Mouse (Mus musculus) ES-CJ7 (cell line): ENCODE results near the gene Arl5c.

Experiments used
- DNase-seq: peaks from one replicate; pipeline ENCODE4 v3.0.0; 2011; ENCODE audit warnings: low read depth, low spot score

Arl5c gene

GRCm38 (mm10) chr11:97995564-97996288 is at the start of gene Arl5c:
TSS of gene Arl5c (minus strand) at chr11:97996181.
- DNase-seq = peak; percentile 75

DNA sequence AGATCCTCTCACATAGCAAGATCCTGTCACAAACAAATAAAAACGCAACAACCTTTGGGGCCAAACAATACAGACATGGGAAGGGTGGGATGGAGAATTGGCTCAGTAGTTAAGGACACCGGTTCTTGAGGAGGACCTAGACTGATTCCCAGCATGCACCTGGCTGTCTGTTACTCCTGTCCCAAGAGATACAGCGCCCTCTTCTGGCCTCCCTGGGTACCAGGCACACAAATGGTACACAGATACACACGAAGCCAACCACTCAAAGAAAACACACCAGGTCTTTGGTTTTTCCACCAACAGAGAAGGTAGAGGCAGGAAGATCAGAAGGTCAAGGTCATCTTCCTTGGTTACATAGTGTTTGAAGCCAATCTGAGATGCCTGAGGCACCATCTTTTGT is 49.6 kb upstream of the Arl5c start:
- DNase-seq = peak; percentile 92

DNA sequence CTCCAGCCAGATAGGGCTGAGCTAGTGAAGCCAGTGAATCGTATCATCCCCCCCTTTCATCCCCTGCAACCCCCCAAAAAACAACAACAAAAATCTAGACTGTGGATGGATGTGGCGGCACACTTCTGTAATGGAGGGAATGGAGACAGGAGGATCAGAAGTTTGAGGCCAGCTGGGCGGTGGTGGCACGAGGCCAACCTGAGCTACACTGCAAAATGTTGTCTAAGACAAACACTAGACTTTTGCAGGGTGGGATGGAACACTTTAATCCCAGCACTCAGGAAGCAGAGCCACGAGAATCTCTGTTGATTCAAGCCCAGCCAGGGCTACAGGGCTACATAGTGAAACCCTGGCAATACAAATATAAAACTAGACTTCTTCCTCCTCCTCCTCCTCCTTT is 48.1 kb upstream of the Arl5c start:
- no peak for DNase-seq

GRCm38 (mm10) chr11:98042741-98043140 is 46.8 kb upstream of the Arl5c start:
- no peak for DNase-seq

DNA sequence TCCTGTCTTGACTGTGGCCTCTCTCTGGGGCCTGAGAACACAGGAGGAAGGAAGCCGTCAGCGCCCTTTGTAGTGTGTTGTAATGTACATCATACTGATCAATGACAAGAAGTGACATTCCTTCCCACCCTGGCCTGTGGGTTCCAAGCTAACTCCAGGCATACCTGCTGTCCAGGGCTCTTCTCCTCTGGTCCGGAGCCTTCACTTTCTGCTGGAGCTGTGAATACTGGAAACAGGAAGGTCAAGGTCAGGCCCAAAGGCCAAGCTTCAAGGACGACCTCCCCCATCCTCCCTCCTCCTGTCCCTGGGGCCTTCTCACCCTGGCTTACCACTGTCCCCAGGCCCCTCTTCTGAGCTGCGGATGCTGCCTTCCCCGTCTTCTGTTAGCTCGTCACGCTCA is 45.0 kb upstream of the Arl5c start:
- peak; percentile 56 for DNase-seq

- peak; percentile 74 for DNase-seq
These were observed 41.9 kb upstream of the Arl5c start for GRCm38 (mm10) chr11:98037871-98038270.

DNA sequence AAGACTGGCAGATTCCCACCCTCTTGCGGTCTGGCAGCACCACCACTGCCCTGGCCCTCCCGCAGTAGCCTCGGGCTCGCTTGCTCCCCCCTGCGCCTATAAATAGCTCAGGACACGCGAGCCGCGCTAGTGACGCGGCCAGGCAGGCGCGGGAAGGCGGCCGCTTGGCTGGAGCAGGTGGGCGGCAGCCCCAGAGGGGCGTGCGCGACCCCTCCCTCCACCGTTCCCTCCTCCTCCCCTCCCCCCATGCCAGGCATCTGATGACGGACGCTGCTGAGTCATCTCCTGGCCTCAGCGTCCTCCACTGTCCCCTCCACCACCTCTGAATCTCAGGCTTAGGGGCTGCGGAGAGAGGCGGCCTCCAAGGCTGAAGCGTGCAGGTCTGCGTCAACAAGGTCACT is 40.0 kb upstream of the Arl5c start:
- peak; percentile 49 for DNase-seq

DNA sequence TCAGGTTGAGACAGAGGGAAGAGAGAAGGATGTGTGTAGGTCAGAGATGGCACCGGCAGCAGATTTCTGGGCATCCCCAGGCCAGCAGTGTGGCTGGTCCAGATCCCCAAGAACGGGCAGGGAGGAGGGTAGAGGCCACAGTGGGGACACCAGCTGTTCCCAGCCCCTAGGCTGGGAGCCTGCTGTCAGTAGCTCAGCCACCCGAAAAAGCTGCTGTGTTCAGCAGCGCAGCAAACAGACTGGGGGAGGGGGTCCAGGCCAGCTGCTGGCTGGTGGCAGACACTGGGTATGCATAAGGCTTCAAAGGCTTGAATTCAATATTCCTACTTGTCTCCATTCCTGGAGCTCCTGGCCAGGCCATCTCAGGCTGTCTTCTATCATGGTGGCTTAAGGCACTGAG is 38.9 kb upstream of the Arl5c start:
- DNase-seq = no peak

GRCm38 (mm10) chr11:98034061-98034460 is 38.1 kb upstream of the Arl5c start:
- DNase-seq = no peak

DNA sequence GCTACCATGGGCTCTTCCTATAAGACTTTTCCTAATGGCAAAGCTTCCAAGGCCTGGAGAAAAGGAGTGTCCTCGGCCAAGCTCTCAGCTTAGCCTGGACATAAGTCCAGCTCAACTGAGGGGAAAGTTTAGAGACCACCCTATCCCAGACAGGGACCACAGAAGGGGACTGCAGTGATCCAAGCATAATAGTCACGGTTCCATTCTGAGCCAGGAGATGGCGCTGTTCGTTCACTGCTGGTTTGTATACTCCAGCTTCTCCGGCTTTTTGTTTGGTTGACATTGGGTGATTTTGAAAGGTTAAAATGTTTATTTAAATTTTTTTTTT is 35.4 kb upstream of the Arl5c start:
- DNase-seq = peak; percentile 83

DNA sequence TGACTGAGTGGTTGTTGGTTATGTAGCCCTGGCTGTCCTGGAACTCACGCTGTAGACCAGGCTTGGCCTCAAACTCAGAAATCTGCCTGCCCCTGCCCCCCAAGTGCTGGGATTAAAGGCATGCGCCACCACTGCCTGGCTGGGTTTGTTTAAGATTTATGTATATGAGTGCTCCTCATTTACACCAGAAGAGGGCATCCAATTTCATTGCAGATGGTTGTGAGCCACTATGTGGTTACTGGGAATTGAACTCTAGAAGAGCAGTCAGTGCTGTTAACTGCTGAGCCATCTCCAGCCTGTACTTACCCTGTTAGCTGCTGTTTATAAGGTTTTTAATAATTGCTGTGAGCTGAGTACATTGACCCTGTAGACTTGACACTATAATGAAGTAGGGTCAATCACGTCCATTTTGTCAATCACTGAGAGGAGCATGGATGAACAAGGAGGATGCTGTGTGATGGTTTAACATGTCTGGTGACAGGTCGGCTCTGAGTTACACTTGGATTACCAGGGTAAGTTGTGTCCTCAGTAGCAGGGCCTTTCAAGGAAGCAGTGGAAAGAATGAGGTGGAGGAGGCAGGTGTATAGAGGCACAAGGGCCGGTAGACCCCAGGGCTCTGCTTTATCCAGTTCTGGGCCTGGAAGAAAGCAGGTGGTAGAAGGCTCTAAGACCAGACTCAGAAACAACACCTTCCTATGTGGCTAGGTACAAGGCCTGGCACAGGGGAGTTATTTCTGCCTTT is 34.9 kb upstream of the Arl5c start:
- DNase-seq = peak; percentile 63

DNA sequence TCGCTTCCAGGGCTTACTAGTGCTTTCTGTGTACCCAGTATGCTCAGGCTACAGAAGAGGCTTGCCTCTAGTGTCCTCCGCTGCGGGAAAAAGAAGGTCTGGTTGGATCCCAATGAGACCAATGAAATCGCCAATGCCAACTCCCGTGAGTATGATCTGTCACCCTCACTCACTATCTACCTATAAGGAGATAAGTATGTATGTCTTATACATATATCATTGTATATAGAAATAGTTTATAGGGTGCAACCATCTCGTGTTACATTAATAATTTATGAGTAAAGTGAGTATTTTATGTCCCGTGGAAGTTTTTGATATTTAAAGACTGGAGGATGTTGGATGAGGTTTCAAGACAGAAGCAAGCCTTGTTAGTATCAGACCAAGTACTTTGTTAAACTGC is 31.8 kb upstream of the Arl5c start:
- DNase-seq = no peak

DNA sequence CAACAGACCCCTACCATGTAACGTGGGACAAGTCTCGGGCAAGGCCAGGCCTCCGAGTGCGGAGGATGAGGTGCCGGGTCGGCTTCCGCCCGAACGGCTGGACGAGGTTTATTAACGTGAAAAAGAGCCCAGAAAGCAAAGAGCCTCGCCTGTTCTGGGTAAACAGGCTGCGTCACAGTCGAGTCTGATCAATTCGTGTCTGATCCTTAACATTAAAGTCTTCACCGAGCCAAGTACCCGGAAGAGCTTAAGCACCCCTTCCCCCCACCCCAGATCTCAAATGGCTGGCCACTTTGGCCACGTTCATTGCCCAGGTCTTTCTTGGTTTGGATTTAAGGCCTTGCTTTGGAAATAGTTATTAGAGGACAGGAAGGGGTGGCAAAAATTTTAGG is 31.3 kb upstream of the Arl5c start:
- DNase-seq = no peak

DNA sequence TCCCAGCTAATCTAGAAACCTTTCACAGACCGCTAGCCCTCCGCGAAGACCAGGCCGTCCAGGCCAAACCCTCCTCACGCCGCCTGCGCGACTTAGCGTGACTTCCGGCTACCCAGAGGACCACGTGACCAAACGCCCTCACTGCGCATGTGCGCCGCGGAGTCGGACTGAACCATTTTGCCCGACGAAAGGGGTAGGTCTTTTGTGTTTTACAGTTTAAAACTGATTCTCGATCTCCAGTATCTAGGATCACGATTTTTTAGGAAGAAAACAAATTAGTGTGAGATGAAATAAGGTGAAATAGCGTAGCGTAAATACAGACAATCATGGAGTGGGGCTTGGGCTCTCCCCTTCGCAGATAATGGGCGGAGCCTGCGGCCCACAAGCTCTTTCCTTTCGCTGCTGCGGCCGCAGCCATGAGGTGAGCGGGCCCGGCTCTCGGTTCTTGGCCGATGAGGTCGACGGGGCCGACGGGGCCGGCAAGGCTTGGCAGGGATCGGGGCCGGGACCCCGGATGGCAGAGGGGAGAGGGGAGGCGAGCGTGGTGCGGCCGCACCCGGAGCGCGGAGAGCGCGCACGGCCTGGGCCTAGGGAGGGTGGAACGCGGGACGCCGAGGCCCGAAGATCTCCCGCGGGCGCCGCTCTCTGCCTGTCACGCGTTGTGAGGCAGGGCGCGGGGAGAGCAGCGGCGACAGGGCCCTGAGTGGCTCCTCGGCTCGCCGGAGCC is 30.8 kb upstream of the Arl5c start, which contains the start of gene Rpl19:
Gene Rpl19 (plus strand): TSS at position 141 of the 727 bp plus-strand sequence.
- peak; percentile 94 for DNase-seq

DNA sequence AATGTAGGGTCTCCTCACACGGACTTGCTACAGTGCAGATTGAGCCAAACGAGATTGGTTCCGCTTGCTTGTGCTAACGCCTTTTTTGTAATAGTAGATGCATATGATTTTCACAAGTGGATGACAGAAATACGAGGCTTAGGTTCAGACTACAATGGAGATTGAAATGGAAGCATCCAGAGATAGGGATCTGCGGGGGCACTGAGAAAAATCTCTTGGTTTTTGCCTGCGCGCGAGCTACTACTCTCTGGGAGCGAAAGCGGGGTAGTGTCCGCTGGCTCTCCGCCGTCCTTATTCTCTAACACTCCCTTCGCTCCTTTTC is 30.2 kb upstream of the Arl5c start:
- no peak for DNase-seq

DNA sequence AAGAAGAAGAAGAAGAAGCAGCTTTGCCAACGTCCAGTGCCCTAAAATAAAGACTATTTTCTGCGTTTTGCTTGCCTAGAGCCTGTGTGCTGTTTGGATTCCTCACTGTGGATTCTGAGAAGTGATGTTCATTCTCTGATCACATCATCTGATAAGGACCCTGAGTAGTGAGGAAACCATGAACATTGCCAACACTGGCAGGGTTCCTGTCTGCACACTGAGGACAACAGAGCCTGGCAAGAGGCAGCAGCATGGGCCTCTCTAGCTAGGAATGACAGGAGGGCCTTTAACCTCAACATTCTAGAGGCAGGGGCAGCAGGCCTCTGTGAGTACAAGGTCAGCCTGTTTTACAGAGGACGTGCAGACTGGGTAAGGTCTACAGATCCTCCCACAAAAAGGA is 28.5 kb upstream of the Arl5c start:
- DNase-seq = no peak

DNA sequence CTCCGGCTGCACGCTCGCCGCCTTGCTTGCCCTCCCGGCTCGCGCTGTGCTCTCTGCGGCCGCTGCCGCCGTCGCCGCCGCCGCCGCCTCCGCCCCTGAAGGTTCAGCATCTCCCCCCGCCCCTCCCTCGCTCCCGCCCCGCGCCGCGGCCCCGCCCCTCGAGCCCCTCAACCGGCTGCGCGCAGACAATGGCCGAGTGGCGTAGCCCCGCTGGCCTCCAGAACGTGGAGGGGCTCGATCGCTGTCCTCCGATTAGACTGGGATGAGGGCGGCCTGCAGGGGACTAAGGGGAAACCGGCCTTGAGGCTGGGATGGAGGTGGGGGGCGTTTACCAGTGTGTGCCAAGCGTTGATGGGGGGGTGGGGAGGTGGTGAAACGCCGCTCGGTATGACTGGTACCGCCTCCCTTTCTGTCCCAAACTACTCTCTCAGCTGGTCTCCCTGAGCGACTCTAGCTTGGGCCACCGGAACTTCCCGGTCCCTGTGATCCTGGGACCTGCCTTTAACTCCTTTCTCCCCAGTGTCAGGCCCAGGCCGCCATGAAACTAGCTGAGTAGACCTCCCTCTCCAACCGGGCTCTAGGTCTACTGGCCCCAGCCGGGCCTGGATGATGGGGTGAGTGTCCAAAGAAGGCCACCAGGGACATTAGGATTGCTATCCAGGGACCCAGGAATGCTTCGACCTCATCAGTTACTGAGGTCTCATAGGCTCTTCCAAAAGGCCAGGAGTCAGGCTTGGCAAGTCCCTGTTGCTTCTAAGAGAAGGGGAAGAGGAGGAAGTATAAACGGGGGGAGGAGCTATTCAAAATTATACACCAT is 26.8 kb upstream of the Arl5c start, which contains the start of gene Cacnb1:
Gene Cacnb1 (minus strand): TSS at position 480 of the 817 bp plus-strand sequence.
- DNase-seq = peak; percentile 50

- DNase-seq = no peak
These were observed 26.2 kb upstream of the Arl5c start for GRCm38 (mm10) chr11:98022253-98022554.

DNA sequence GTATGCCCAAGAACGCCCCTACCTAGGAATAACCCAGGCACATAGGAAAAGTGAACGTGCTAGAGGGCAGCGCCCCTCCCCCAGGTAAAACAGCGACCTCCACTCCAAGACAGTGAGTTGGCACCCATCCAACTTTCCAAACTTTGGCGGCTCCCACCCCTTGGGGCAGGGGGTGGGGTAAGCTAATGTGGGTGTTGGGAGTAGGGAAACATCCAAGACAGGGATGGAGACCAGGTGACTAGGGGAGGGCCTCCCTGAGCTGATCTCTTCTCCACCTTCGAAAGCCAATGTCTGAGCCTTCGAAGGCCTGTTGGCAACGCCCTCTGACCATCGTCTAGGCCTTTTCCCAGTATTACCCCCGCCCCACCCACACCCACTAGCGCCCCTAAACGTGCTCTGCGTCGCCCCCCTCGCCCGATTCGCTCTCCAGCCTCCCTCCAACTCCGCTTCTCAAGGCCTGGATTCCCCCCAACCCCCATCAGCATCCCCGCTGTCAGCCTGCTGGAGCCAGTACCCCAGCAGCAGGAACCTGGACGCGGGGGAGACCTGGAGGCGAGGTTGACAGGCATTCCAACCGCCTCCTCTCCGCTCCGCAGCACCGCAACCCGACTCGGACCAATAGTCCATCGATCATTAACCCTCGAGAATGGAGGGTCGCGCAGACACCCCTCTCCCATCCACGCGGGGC is 25.7 kb upstream of the Arl5c start:
- DNase-seq = peak; percentile 76

- no peak for DNase-seq
These were observed 25.1 kb upstream of the Arl5c start for GRCm38 (mm10) chr11:98021118-98021517.

- no peak for DNase-seq
These were observed 24.7 kb upstream of the Arl5c start for GRCm38 (mm10) chr11:98020710-98021109.
